ENCODE assay signal across 8 mouse cellular contexts in genomic region chr17:36082519-36083232, GRCm38 (mm10). TPM values are rescaled to one million over a fixed set of nuclear protein-coding genes. Genes with fewer than 3 reads are reported as not detected.
DNase-seq lines count a peak whose midpoint lies in the region; ATAC-seq and TF ChIP-seq lines count a peak whose summit lies in the region.
"Not testable (repeated sequence)": the region's sequence is repeated elsewhere in the genome, so short reads cannot be mapped to it uniquely, and the experiment has no call there.

No protein-coding gene starts in this region.

- WGBS in forebrain, embryonic 14.5 days, result 52% methylated on average over 3 of the region's 6 CpGs
- WGBS in heart, embryonic 15.5 days, result 24% methylated on average over 6 of the region's 6 CpGs
- WGBS in limb, embryonic 10.5 days, result 28% methylated on average over 6 of the region's 6 CpGs
- 46% methylated on average over 3 of the region's 6 CpGs for WGBS in liver, embryonic 16.5 days (ENCODE audit: insufficient replicate concordance)
- 52% methylated on average over 3 of the region's 6 CpGs for WGBS in midbrain, embryonic 16.5 days
- WGBS in stomach, embryonic 14.5 days, result 37% methylated on average over 5 of the region's 6 CpGs

- not testable (repeated sequence) for ATAC-seq in forebrain, embryonic 14.5 days; heart, embryonic 15.5 days (replicated peaks; ENCODE audit: insufficient number of reproducible peaks, insufficient read depth, low FRiP score, low read depth); liver, embryonic 16.5 days (ENCODE audit: low read depth); midbrain, embryonic 16.5 days; stomach, embryonic 14.5 days (ENCODE audit: insufficient number of reproducible peaks, insufficient read depth, low FRiP score, low read depth)
- peak; percentile 7 for ATAC-seq in inflammation-experienced regulatory T-cells, adult 6 months

- H3K36me3 ChIP-seq in forebrain, embryonic 14.5 days (ENCODE audit: control insufficient read depth, insufficient read depth, low read length); heart, embryonic 15.5 days; limb, embryonic 10.5 days; liver, embryonic 16.5 days (ENCODE audit: control insufficient read depth, insufficient read depth); midbrain, embryonic 16.5 days (ENCODE audit: control insufficient read depth, insufficient read depth, low read length); stomach, embryonic 14.5 days (ENCODE audit: control insufficient read depth, insufficient read depth, low read length): not testable (repeated sequence)

- TF ChIP-seq CTCF in cortical plate, adult 2 months (IDR thresholded peaks at IDR 0.05; ENCODE audit: extremely low read depth, insufficient read depth, low read length), result not testable (repeated sequence)

- peak overlapping the region; percentile 42; the same call in 1 of the 2 replicates for H3K9ac ChIP-seq in forebrain, embryonic 14.5 days (ENCODE audit: low read length)
- H3K9ac ChIP-seq in heart, embryonic 15.5 days; liver, embryonic 16.5 days (ENCODE audit: low read depth, low read length); midbrain, embryonic 16.5 days (ENCODE audit: low read depth, low read length); stomach, embryonic 14.5 days (replicated peaks; ENCODE audit: low read depth, low read length): not testable (repeated sequence)

- not testable (repeated sequence) for H3K27me3 ChIP-seq in forebrain, embryonic 14.5 days (replicated peaks; ENCODE audit: control insufficient read depth, insufficient read depth, low read length); midbrain, embryonic 16.5 days (ENCODE audit: control insufficient read depth, insufficient read depth, low read depth, low read length); stomach, embryonic 14.5 days (ENCODE audit: control insufficient read depth, insufficient read depth, low read length)
- peaks cover 58% of the 10 kb centered on the region for H3K27me3 ChIP-seq in heart, embryonic 15.5 days
- H3K27me3 ChIP-seq in limb, embryonic 10.5 days (ENCODE audit: low read depth, poor library complexity, severe bottlenecking), result peaks cover 45% of the 10 kb centered on the region
- H3K27me3 ChIP-seq in liver, embryonic 16.5 days (ENCODE audit: control insufficient read depth, insufficient read depth, low read depth, low read length), result peaks cover 30% of the 10 kb centered on the region

- not testable (repeated sequence) for TF ChIP-seq POLR2A in cortical plate, adult 2 months (IDR thresholded peaks at IDR 0.05; ENCODE audit: extremely low read depth, insufficient read depth, low read length)

- not testable (repeated sequence) for H3K27ac ChIP-seq in cortical plate, adult 2 months (ENCODE audit: insufficient read depth, low read length); forebrain, embryonic 14.5 days (ENCODE audit: low read depth, low read length); heart, embryonic 15.5 days; limb, embryonic 10.5 days; liver, embryonic 16.5 days (ENCODE audit: low read length); midbrain, embryonic 16.5 days (ENCODE audit: low read length); stomach, embryonic 14.5 days (ENCODE audit: low read length)

- not testable (repeated sequence) for DNase-seq in forebrain, embryonic 14.5 days (ENCODE audit: low spot score)
- peak; percentile 12 for DNase-seq in limb, embryonic 10.5 days (ENCODE audit: low spot score)

- H3K9me3 ChIP-seq in forebrain, embryonic 14.5 days (replicated peaks; ENCODE audit: control insufficient read depth, low read length); heart, embryonic 15.5 days (replicated peaks); limb, embryonic 10.5 days (replicated peaks); liver, embryonic 16.5 days (replicated peaks; ENCODE audit: control insufficient read depth, low read length); midbrain, embryonic 16.5 days (replicated peaks; ENCODE audit: control insufficient read depth, low read length, poor library complexity, severe bottlenecking); stomach, embryonic 14.5 days (ENCODE audit: control insufficient read depth, low read depth, low read length): not testable (repeated sequence)

- peak overlapping the region; percentile 78 for H3K4me2 ChIP-seq in forebrain, embryonic 14.5 days (ENCODE audit: low read length)
- H3K4me2 ChIP-seq in heart, embryonic 15.5 days, result peak overlapping the region; percentile 82
- H3K4me2 ChIP-seq in liver, embryonic 16.5 days (ENCODE audit: low read depth, low read length), result peak overlapping the region; percentile 75
- H3K4me2 ChIP-seq in midbrain, embryonic 16.5 days (ENCODE audit: low read length), result peak overlapping the region; percentile 98
- H3K4me2 ChIP-seq in stomach, embryonic 14.5 days (replicated peaks; ENCODE audit: low read depth, low read length), result peak overlapping the region; percentile 96

- H3K4me3 ChIP-seq in cortical plate, adult 2 months (ENCODE audit: insufficient read depth, low read length), result peak overlapping the region; percentile 45; the same call in 1 of the 2 replicates
- peak overlapping the region; percentile 40 for H3K4me3 ChIP-seq in forebrain, embryonic 14.5 days (ENCODE audit: low read depth, low read length)
- peak overlapping the region; percentile 51 for H3K4me3 ChIP-seq in heart, embryonic 15.5 days
- peak overlapping the region; percentile 62 for H3K4me3 ChIP-seq in limb, embryonic 10.5 days
- peak overlapping the region; percentile 60 for H3K4me3 ChIP-seq in liver, embryonic 16.5 days (ENCODE audit: low read depth, low read length)
- peak overlapping the region; percentile 56 for H3K4me3 ChIP-seq in midbrain, embryonic 16.5 days (ENCODE audit: low read depth, low read length)
- H3K4me3 ChIP-seq in stomach, embryonic 14.5 days (ENCODE audit: low read depth, low read length), result peak overlapping the region; percentile 48

- not testable (repeated sequence) for H3K4me1 ChIP-seq in cortical plate, adult 2 months (ENCODE audit: control insufficient read depth, insufficient read depth, low read length); forebrain, embryonic 14.5 days (ENCODE audit: control insufficient read depth, insufficient read depth, low read length); liver, embryonic 16.5 days (ENCODE audit: control insufficient read depth, low read depth, low read length); midbrain, embryonic 16.5 days (ENCODE audit: control insufficient read depth, insufficient read depth, low read length); stomach, embryonic 14.5 days (ENCODE audit: control insufficient read depth, insufficient read depth, low read length)
- peaks cover 12% of the 10 kb centered on the region for H3K4me1 ChIP-seq in heart, embryonic 15.5 days (replicated peaks)
- peaks cover 13% of the 10 kb centered on the region for H3K4me1 ChIP-seq in limb, embryonic 10.5 days

RNA-seq across cellular contexts. Expression of gene Gm11127, which starts 24.5 kb away (rescaled TPM):
- polyA plus RNA-seq in cortical plate, adult 2 months (2012; rRNA removed), result 0.23 and 0.35 TPM in 2 replicates
- polyA plus RNA-seq in forebrain, embryonic 14.5 days (2014; fragmentation: Nextera tagmentation; extraction: Ambion mirVana), result not detected in 2 replicates
- 0.13 TPM in 1 of 2 replicates, not detected in the other for polyA plus RNA-seq in heart, embryonic 15.5 days (2015; fragmentation: Nextera tagmentation; extraction: Ambion mirVana)
- under 1 TPM in 1 of 3 experiments, not detected in 2; 0.30 TPM for polyA plus RNA-seq in inflammation-experienced regulatory T-cells, adult 6 months (2017; shearing (Covaris generic))
- not detected in 2 replicates for polyA plus RNA-seq in limb, embryonic 10.5 days (2016; fragmentation: Nextera tagmentation; extraction: Ambion mirVana)
- 0.20 TPM in 1 of 2 replicates, not detected in the other for polyA plus RNA-seq in liver, embryonic 16.5 days (2015; fragmentation: Nextera tagmentation; extraction: Ambion mirVana)
- polyA plus RNA-seq in midbrain, embryonic 16.5 days (2015; fragmentation: Nextera tagmentation; extraction: Ambion mirVana), result not detected in 2 replicates
- polyA plus RNA-seq in stomach, embryonic 14.5 days (2014; fragmentation: Nextera tagmentation; extraction: Ambion mirVana), result not detected in 2 replicates

RNA-seq across cellular contexts. Expression of gene Gm19684, which starts 38.8 kb away (rescaled TPM):
- not detected in 2 replicates for polyA plus RNA-seq in cortical plate, adult 2 months (2012; rRNA removed)
- polyA plus RNA-seq in forebrain, embryonic 14.5 days (2014; fragmentation: Nextera tagmentation; extraction: Ambion mirVana), result not detected in 2 replicates
- not detected in 2 replicates for polyA plus RNA-seq in heart, embryonic 15.5 days (2015; fragmentation: Nextera tagmentation; extraction: Ambion mirVana)
- 1 to 10 TPM; 1.8 to 5.8 (median 2.4) TPM for polyA plus RNA-seq in inflammation-experienced regulatory T-cells, adult 6 months (2017; shearing (Covaris generic))
- not detected in 2 replicates for polyA plus RNA-seq in limb, embryonic 10.5 days (2016; fragmentation: Nextera tagmentation; extraction: Ambion mirVana)
- not detected in 2 replicates for polyA plus RNA-seq in liver, embryonic 16.5 days (2015; fragmentation: Nextera tagmentation; extraction: Ambion mirVana)
- polyA plus RNA-seq in midbrain, embryonic 16.5 days (2015; fragmentation: Nextera tagmentation; extraction: Ambion mirVana), result not detected in 2 replicates
- not detected in 2 replicates for polyA plus RNA-seq in stomach, embryonic 14.5 days (2014; fragmentation: Nextera tagmentation; extraction: Ambion mirVana)

RNA-seq across cellular contexts. Expression of gene Gm6034, which starts 39.9 kb away (rescaled TPM):
- not detected in 2 replicates for polyA plus RNA-seq in cortical plate, adult 2 months (2012; rRNA removed)
- not detected in 2 replicates for polyA plus RNA-seq in forebrain, embryonic 14.5 days (2014; fragmentation: Nextera tagmentation; extraction: Ambion mirVana)
- polyA plus RNA-seq in heart, embryonic 15.5 days (2015; fragmentation: Nextera tagmentation; extraction: Ambion mirVana), result not detected in 2 replicates
- polyA plus RNA-seq in inflammation-experienced regulatory T-cells, adult 6 months (2017; shearing (Covaris generic)), result under 1 TPM in 2 of 3 experiments, not detected in 1; 0.33 to 0.87 TPM
- not detected in 2 replicates for polyA plus RNA-seq in limb, embryonic 10.5 days (2016; fragmentation: Nextera tagmentation; extraction: Ambion mirVana)
- polyA plus RNA-seq in liver, embryonic 16.5 days (2015; fragmentation: Nextera tagmentation; extraction: Ambion mirVana), result not detected in 2 replicates
- not detected in 2 replicates for polyA plus RNA-seq in midbrain, embryonic 16.5 days (2015; fragmentation: Nextera tagmentation; extraction: Ambion mirVana)
- polyA plus RNA-seq in stomach, embryonic 14.5 days (2014; fragmentation: Nextera tagmentation; extraction: Ambion mirVana), result not detected in 2 replicates

RNA-seq across cellular contexts. Expression of gene H2-T22, which starts 40.1 kb away (rescaled TPM):
- 18.3 and 19.0 TPM in 2 replicates for polyA plus RNA-seq in cortical plate, adult 2 months (2012; rRNA removed)
- 6.2 and 7.1 TPM in 2 replicates for polyA plus RNA-seq in forebrain, embryonic 14.5 days (2014; fragmentation: Nextera tagmentation; extraction: Ambion mirVana)
- 7.0 and 12.0 TPM in 2 replicates for polyA plus RNA-seq in heart, embryonic 15.5 days (2015; fragmentation: Nextera tagmentation; extraction: Ambion mirVana)
- polyA plus RNA-seq in inflammation-experienced regulatory T-cells, adult 6 months (2017; shearing (Covaris generic)), result 100 to 1,000 TPM; 428 to 527 (median 477) TPM
- polyA plus RNA-seq in limb, embryonic 10.5 days (2016; fragmentation: Nextera tagmentation; extraction: Ambion mirVana), result 5.6 and 9.7 TPM in 2 replicates
- 11.3 and 13.4 TPM in 2 replicates for polyA plus RNA-seq in liver, embryonic 16.5 days (2015; fragmentation: Nextera tagmentation; extraction: Ambion mirVana)
- 5.3 and 6.2 TPM in 2 replicates for polyA plus RNA-seq in midbrain, embryonic 16.5 days (2015; fragmentation: Nextera tagmentation; extraction: Ambion mirVana)
- 19.3 and 21.8 TPM in 2 replicates for polyA plus RNA-seq in stomach, embryonic 14.5 days (2014; fragmentation: Nextera tagmentation; extraction: Ambion mirVana)

RNA-seq across cellular contexts. Expression of gene Gm7030, which starts 46.5 kb away (rescaled TPM):
- not detected in 2 replicates for polyA plus RNA-seq in cortical plate, adult 2 months (2012; rRNA removed)
- polyA plus RNA-seq in forebrain, embryonic 14.5 days (2014; fragmentation: Nextera tagmentation; extraction: Ambion mirVana), result not detected in 2 replicates
- not detected in 2 replicates for polyA plus RNA-seq in heart, embryonic 15.5 days (2015; fragmentation: Nextera tagmentation; extraction: Ambion mirVana)
- 1 to 10 TPM in 1 of 3 experiments, not detected in 2; 1.3 TPM for polyA plus RNA-seq in inflammation-experienced regulatory T-cells, adult 6 months (2017; shearing (Covaris generic))
- polyA plus RNA-seq in limb, embryonic 10.5 days (2016; fragmentation: Nextera tagmentation; extraction: Ambion mirVana), result not detected in 2 replicates
- not detected in 2 replicates for polyA plus RNA-seq in liver, embryonic 16.5 days (2015; fragmentation: Nextera tagmentation; extraction: Ambion mirVana)
- polyA plus RNA-seq in midbrain, embryonic 16.5 days (2015; fragmentation: Nextera tagmentation; extraction: Ambion mirVana), result not detected in 2 replicates
- not detected in 2 replicates for polyA plus RNA-seq in stomach, embryonic 14.5 days (2014; fragmentation: Nextera tagmentation; extraction: Ambion mirVana)
